Mouse (Mus musculus) ovary, adult 18-20 months (tissue): ENCODE measurements at regions not wholly inside any gene's neighbourhood (a gene's known extent, or its start where the extent isn't known, plus 50 kb on each side); places are given as distances from the start of the nearest gene placed in this dataset.

Source experiments
- DNase-seq: peaks from one replicate; pipeline ENCODE4 v3.0.0; 2022; ENCODE audit warnings: low spot score, mixed read lengths

DNA sequence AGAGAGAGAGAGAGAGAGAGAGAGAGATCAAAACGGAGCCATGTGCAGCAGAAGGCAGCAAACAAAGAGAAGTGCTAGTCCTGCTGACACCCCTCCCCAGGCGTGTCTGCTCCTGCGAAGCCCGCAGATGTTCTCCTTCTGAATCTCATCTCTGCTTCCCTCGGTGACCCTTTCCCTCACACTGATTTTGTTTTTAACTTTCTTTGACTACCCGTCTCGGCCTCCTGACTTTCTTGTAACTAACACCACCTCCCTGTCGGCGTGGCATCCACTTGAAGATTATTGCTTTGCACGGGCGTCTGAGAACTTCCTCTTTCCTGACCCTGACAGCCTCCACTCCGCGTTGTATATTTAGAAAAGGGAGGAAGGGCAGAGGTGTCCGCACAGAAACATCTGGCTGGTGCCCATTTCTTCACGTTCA lies 654.3 kb downstream of the Adgrl2 start:
- DNase-seq = no peak

DNA sequence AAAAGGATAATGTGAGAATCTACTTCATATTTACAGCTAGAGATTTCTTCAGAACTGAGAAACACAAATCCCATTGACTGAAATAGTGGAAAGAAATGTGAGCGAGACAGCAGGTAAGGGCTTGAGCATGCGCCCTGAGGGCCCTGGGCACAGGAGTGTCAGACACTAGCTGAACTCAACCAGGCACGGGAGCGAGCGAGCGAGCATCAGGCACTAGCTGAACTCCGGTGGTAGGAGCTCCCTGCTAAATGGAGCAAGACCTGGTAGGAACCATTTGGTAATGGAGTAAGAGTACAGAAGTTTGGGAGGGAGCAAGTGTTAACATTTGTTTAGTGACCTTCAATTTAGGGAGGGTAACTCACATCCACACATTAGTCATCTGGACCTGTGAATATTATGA lies 654.7 kb downstream of the Adgrl2 start:
- DNase-seq = no peak

DNA sequence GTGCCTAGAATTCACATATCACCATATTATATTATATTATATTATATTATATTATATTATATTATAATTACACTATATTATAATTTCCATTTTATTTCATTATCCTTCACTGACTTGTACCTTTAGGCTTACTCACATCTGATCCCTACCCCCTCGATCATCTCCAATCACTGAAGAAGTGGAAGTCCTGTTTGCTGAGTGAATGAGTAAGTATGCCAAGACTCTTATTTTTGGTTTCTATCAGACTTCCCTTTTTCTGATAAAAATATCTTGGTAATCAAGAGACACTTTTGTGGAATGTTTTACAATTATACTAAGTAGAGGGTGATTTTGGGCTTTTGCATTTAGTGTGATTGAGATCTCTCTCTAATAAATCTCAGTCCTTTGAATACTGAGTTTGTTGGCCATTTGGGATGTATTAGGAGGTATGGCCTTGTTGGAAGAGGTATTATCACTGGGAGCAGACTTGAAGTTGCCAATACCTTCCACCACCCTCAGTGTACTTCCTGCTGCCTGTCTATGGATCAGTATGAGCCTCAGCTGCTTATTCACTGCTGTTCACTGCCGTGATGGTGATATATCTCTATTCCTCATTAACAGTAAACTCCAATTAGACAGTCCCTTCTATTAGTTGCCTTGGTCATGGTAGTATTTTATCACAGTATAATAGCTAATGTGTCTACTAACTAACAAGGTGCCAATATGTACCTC lies 665.3 kb downstream of the Adgrl2 start:
- no peak for DNase-seq

GRCm38 (mm10) chr3:148321894-148322293 lies 668.5 kb downstream of the Adgrl2 start:
- no peak for DNase-seq

DNA sequence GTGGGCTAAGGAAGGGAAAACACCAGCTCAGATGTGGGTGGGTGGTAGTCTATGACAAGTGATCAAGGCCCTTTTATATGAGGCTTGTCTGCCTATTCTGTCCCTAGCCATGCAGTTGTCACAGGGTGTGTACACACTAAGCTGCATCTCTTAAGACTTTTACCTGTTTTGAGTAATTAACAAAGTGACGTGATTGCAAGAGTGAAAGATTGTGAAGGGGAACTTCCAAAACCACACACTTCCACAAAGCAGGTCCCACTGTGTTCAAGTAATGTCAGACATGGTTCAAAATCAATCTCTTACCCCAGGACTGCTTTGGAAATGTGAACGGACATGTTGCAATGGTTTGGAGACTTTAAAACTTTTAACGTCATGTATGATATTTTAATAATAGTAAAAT lies 674.2 kb downstream of the Adgrl2 start:
- no peak for DNase-seq

DNA sequence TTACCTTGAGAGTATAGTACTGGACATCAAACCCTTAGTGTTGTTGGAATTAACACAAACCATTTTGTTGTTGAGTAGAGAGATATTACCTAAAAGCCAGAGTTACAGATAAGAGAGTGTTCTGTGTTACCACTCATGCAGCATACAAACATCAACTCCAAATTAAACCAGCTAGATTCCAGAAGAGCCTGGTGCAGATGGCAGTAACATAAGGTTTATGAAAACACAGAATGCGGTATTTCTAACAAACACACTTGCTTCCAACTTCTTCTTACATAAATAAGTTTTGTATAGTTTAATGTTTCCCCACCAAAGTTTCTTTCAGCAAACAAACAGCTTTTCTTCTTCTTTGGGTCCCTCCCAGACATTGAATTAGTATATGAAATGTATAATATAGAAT lies 675.1 kb downstream of the Adgrl2 start:
- no peak for DNase-seq

GRCm38 (mm10) chr3:148295515-148295914 lies 694.8 kb downstream of the Adgrl2 start:
- no peak for DNase-seq

DNA sequence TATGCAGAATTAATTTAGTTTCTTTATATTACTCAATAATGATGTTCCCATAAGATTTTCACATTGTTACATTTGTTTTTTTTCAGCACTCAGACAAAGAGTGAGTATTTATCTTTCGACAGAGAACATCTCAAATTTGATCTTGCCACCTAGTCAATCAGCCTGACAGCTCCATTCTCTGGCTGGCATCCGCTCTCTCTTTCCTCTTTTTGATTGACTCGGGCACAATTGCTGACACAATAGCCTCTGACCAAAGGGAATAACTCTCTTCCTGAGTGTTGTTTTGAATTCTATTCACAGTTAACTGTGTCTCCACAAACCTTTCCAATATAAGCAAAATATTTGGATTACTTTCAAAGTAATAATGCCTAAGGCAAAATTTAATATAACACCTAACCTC lies 711.4 kb downstream of the Adgrl2 start:
- no peak for DNase-seq

DNA sequence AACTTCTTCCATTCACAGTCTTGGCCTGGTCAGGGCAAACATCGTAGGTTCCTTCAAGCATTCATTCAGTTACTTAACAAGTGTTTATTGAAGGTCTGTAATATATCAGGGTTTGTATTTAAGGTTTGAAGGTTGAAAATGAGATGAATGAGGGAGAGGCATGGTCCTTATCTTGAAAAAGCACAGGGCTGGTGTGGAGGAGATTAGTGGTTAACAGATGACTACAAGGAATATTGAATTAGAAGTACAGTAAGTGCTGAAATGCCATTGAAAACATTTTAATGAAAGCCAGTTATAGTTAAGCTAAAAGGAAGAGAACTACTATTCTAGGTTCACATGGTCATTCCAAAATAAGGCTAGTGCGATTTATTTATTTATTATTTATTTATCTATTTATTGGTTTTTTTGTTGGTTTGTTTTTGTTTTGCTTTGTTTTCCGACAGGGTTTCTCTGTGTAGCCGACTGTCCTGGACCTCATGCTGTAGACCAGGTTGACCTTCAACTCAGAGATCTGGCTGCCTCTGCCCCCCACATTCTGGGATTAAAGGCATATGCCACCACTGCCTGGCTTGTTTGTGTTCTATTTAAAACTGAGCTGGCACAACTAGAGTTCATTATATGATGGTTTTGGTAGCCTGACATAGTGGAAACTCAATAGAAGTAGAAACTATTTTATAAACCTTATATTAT lies 718.1 kb downstream of the Adgrl2 start:
- no peak for DNase-seq

GRCm38 (mm10) chr3:148268812-148269211 lies 721.5 kb downstream of the Adgrl2 start:
- DNase-seq = no peak

DNA sequence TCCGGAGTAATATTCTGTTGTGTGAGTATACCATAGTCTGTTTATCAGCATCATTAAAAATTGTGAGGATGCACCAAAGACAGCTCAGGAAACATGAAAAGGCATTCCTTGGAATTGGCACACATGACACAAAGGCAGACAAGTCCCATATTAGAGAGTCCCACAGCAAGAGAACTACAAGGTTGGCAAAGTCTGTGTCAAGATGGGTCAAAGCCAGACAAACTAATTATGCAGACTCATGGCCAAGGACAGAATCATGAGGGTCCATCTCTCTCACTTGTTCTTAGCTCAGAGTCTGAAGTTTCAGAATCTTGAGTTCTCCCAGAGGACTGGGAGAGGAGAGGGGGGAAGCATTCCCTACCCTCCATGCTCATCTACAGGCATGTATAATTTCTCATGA lies 731.1 kb downstream of the Adgrl2 start:
- no peak for DNase-seq

- DNase-seq = peak; percentile 2
Measured at GRCm38 (mm10) chr3:148248617-148249016, 741.7 kb downstream of the Adgrl2 start.

GRCm38 (mm10) chr3:148246786-148247185 lies 743.6 kb downstream of the Adgrl2 start:
- DNase-seq = no peak

GRCm38 (mm10) chr3:148238093-148238492 lies 752.3 kb downstream of the Adgrl2 start:
- no peak for DNase-seq

DNA sequence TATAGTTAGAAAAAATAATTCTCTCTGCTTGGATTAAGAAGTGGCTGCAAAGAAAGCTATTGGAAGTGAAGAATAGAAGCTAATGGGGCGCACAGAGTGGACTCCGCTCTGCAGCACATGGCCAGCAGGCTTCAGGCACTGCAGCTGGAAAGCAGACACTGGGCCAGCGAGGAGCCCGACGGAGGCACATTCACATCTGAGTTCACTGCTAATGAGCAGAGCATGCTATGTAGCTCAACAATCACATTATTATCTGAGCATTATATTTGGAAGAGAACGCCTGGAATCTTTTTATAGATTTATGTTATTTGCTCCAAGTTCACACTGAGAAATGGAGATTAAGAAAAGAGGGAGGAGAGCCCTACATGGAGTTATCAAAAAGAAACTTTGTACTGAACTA lies 752.8 kb downstream of the Adgrl2 start:
- no peak for DNase-seq

DNA sequence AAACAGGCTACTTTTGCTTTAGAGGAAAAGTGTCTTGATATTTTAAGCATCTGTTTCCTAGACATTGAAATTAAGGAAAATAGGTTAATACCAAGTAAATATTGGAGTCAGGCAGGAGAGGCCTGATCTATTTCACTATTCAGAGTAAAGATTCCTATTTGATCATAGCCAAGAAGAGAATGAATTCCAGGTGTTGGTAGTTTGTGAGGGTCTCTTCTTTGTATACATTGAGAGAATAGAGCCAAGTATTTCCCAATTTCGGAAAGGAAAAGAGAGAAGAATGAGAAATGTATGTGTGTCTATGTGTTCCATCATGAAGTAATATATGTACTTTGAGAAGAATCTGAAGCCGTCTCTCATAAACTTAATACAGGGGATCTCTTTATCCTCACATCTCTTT lies 756.7 kb downstream of the Adgrl2 start:
- no peak for DNase-seq

DNA sequence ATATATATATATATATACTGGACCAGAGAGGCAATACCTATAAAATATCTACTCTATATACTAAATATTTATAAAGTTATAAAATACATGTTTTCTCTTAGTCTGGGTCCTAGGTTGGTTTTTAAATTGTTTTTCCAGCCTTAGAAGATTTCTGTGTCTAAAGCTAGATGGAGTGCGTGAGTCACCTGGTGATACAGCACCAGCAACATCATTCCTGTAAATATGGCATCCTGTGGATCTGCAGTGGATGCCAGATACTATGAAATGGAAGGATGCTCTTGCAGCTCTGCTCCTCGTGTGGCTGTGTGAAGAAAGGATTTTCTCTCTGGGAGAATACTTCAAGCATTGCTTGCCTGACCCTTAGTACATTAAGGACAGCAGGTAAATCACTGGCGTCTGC lies 761.2 kb downstream of the Adgrl2 start:
- no peak for DNase-seq

DNA sequence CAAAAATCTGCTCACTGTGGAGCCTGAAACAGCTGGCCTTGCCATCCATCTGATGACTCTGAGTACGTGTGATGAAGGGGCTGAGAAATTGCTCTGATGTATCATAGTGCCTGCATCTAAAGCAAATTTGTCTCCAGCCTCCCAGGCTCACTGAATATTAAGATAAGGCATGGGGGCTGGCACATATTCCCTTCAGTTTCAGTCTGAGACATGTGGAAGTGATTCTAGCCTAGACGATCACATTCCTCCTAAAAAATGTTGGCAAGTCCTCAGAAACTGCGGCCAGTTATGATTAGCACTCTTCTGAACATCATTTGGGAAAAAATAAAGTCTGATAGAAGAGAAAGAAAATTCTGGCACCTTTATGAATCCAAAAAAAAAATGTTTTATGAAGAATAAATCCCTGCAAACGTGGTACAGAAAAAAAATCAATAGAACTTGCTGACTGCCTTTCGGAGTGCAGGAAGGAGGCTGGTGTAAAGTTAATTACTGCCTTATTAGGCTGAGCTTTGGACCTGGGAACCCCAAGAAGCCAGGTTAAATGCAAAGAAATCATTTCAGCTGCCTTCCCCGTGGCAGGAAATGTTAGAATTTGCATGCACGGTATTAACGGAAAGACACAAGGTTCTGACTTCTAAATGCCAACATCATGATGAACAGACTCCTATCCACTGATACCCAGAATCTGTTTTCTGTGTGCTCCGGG lies 762.2 kb downstream of the Adgrl2 start:
- DNase-seq = no peak

- no peak for DNase-seq
Measured at GRCm38 (mm10) chr3:148220826-148221225, 769.5 kb downstream of the Adgrl2 start.

DNA sequence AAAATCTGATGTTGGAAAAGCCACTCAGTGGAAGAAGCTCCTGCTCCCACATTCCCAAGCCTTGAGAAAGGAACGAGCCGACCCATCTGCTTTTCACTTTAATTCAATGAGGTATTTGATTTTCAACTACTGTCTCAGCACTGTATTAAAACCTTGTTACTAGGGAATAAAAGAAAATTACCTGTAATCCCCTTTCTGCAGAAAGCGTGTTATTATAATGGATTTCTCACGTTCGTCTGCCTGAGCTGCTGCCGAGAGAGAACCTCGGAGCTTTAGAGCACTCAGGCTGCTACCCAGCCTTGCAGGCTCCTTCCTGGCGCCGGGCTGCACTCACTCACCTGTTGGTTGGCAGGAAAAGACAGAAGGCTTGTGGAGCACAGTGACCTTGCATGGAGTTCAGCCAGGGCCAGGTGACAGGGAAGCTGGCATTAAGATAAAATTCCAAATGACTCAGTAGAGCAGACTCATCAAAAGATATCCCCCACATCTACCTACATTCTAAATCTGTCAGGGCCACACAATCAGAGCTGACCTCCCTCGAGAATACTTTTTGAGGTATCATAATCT lies 770.2 kb downstream of the Adgrl2 start:
- no peak for DNase-seq

DNA sequence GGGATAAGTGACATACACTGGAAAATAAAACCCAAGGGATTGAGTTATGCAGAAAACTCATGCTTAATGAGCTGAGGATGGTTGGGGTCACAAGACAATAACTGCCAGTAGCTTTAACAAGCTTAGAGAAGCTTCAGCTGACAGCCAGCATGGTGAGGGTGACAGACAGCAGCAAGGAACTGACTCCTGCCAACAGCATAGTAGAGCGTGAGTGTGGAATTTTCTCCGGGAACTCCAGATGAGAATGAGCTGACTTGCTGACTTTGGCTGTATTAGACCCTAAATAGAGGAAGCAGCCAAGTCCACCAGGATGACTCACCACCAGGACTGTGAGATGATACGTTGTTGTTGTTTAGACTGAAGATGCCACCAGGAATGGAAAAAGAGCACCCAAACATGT lies 788.2 kb downstream of the Adgrl2 start:
- DNase-seq = no peak

DNA sequence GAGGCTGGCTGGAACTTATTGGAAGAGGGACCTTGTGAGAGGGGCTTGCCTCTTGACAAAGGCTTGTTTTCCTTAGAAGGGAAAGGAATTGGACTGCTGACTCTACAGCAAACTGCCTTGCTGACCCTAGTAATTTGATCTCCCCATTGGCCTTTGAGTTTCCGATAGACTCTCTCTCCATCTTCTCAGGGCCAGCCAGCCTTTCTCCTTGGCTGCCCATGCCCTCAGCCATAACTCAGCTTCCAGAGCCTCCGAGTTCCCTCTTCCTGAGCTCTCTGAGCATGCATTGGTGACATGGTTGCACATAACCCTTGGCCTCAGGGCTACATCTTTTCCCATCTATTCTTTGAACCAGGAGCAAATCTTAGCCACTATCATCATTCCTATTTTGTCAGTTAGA lies 803.7 kb downstream of the Adgrl2 start:
- no peak for DNase-seq

DNA sequence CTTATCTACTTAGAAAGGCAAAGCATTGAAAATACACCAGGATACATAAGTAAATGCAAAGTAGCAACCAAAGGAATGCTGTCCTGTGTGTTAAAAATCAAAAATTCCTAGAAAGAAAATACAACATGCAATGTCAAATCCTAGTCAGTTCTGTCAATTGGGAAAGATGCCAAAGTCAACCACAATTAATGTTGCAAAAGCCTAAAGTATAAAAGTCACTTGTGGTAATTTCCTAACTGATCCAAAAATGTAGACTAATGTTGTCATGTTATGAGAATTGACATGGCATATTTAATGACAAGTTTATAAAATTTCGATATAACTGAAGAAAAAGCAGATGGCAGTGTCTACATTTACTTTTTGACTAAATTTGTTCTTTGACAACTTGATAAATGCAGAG lies 822.8 kb downstream of the Adgrl2 start:
- DNase-seq = no peak
